Mouse (Mus musculus) heart, embryonic 13.5 days (tissue): ENCODE measurements around the gene P4hb. TPM values are rescaled to one million over a fixed set of nuclear protein-coding genes. Genes with fewer than 3 reads are reported as not detected.

Experiments used
- ATAC-seq: fragments of 200-750 bp; cut with Nextera tagmentation; 2 replicates; pipeline ENCODE4 v1.8.0; 2017; ENCODE audit warnings: moderate TSS enrichment; ENCODE audit not compliant: insufficient number of reproducible peaks, low FRiP score, low TSS enrichment; ENCODE audit errors: extremely low read depth
- H3K27ac ChIP-seq: fragments of 300-500 bp; sonication (generic); replicated peaks from 2 replicates; pipeline ENCODE4 v1.5.1; 2015; ENCODE audit warnings: moderate library complexity, mild to moderate bottlenecking, inconsistent platforms
- H3K27me3 ChIP-seq: fragments of 300-500 bp; sonication (generic); replicated peaks from 2 replicates; pipeline ENCODE4 v1.6.1; 2015; ENCODE audit warnings: mild to moderate bottlenecking, inconsistent platforms
- H3K36me3 ChIP-seq: fragments of 300-500 bp; sonication (generic); 2 replicates; pipeline ENCODE4 v1.6.1; 2015; ENCODE audit warnings: mild to moderate bottlenecking, inconsistent platforms
- H3K4me1 ChIP-seq: fragments of 300-500 bp; sonication (generic); 2 replicates; pipeline ENCODE4 v1.6.1; 2015; ENCODE audit warnings: inconsistent platforms
- H3K4me2 ChIP-seq: fragments of 300-500 bp; sonication (generic); 2 replicates; pipeline ENCODE4 v1.6.1; 2015; ENCODE audit warnings: inconsistent platforms, mild to moderate bottlenecking, moderate library complexity
- H3K4me3 ChIP-seq: fragments of 300-500 bp; sonication (generic); 2 replicates; pipeline ENCODE4 v1.5.1; 2015; ENCODE audit warnings: moderate library complexity, mild to moderate bottlenecking, inconsistent platforms
- H3K9ac ChIP-seq: fragments of 300-500 bp; sonication (generic); 2 replicates; pipeline ENCODE4 v1.6.1; 2015; ENCODE audit warnings: inconsistent platforms, mild to moderate bottlenecking, moderate library complexity
- H3K9me3 ChIP-seq: fragments of 300-500 bp; sonication (generic); 2 replicates; pipeline ENCODE4 v1.6.1; 2016; ENCODE audit warnings: inconsistent platforms
- WGBS: fragments of 180-500 bp; shearing (Covaris S2); methylation state at CpG from one replicate; pipeline ENCODE4 v1.1.7; 2015; ENCODE audit warnings: mixed read lengths; 5-methylcytosine and 5-hydroxymethylcytosine counted together
- polyA plus RNA-seq: library from polyadenylated mRNA; unstranded; fragments of >200 nt; fragmentation: Nextera tagmentation; extraction: Ambion mirVana; gene quantifications from 2 replicates; pipeline ENCODE4 v1.2.1, GENCODE M21; 2015

P4hb gene
- polyA plus RNA-seq, 1 experiment from 2014 or later, result 427 TPM

- Histone ChIP-seq H3K36me3 (peaks cover 22% of the 10 kb centered on the region), H3K4me2 (peak within 1 kb of the TSS; percentile 83), H3K27ac (peak within 1 kb of the TSS; percentile 97), H3K4me3 (peak within 1 kb of the TSS; percentile 95), H3K9me3 (no peaks in the 10 kb centered on the region), H3K9ac (peak within 1 kb of the TSS; percentile 100), H3K27me3 (no peaks in the 10 kb centered on the region), H3K4me1 (peaks cover 27% of the 10 kb centered on the region)
- peak; percentile 84 for ATAC-seq
- WGBS, result under 1% methylated on average over 71 of the region's 87 CpGs
Observed at GRCm38 (mm10) chr11:120549168-120549945, 23.7 kb downstream of the P4hb start, which contains the start of gene Mcrip1. Gene Mcrip1, minus strand, starts transcription at chr11:120549727.

GRCm38 (mm10) chr11:120548786-120549167 lies 24.3 kb downstream of the P4hb start:
- no peaks in the 10 kb centered on the region for H3K27me3 ChIP-seq
- no peak for ATAC-seq
- peaks cover 28% of the 10 kb centered on the region for H3K36me3 ChIP-seq
- peaks cover 25% of the 10 kb centered on the region for H3K4me1 ChIP-seq
- peak overlapping the region; percentile 95 for H3K4me3 ChIP-seq
- peak overlapping the region; percentile 100 for H3K9ac ChIP-seq
- peak overlapping the region; percentile 97 for H3K27ac ChIP-seq
- no peaks in the 10 kb centered on the region for H3K9me3 ChIP-seq
- WGBS, result 17% methylated on average over 7 of the region's 7 CpGs
- H3K4me2 ChIP-seq, result peak overlapping the region; percentile 83

- WGBS, result 68% methylated on average over 3 of the region's 3 CpGs
- Histone ChIP-seq H3K4me2 (peak overlapping the region; percentile 83), H3K27ac (peak overlapping the region; percentile 97), H3K36me3 (peaks cover 33% of the 10 kb centered on the region), H3K9me3 (no peaks in the 10 kb centered on the region), H3K27me3 (no peaks in the 10 kb centered on the region), H3K4me3 (peak overlapping the region; percentile 95), H3K4me1 (peaks cover 25% of the 10 kb centered on the region), H3K9ac (peak overlapping the region; percentile 100)
- no peak for ATAC-seq
Observed at GRCm38 (mm10) chr11:120548214-120548613, 24.8 kb downstream of the P4hb start.

GRCm38 (mm10) chr11:120547469-120547868 lies 25.6 kb downstream of the P4hb start:
- 59% methylated on average over 2 of the region's 2 CpGs for WGBS
- peak overlapping the region; percentile 83 for H3K4me2 ChIP-seq
- no peak for ATAC-seq
- H3K9ac ChIP-seq, result peak overlapping the region; percentile 100
- H3K36me3 ChIP-seq, result peaks cover 41% of the 10 kb centered on the region
- H3K27ac ChIP-seq, result 0 out of 2 replicates have a peak overlapping the region, but pooled peaks have one; percentile 97
- H3K9me3 ChIP-seq, result no peaks in the 10 kb centered on the region
- H3K4me1 ChIP-seq, result peaks cover 27% of the 10 kb centered on the region
- 0 out of 2 replicates have a peak overlapping the region, but pooled peaks have one; percentile 95 for H3K4me3 ChIP-seq
- H3K27me3 ChIP-seq, result no peaks in the 10 kb centered on the region

- H3K36me3 ChIP-seq, result peaks cover 53% of the 10 kb centered on the region
- WGBS, result 89% methylated on average over 3 of the region's 3 CpGs
Observed at GRCm38 (mm10) chr11:120545964-120546363, 27.1 kb downstream of the P4hb start.

GRCm38 (mm10) chr11:120542376-120542775 lies 30.7 kb downstream of the P4hb start:
- no peak overlapping the region for H3K4me2 ChIP-seq
- ATAC-seq, result no peak
- H3K9ac ChIP-seq, result no peak overlapping the region
- peaks cover 53% of the 10 kb centered on the region for H3K36me3 ChIP-seq
- no peak overlapping the region for H3K27ac ChIP-seq
- H3K9me3 ChIP-seq, result no peaks in the 10 kb centered on the region
- no peak overlapping the region for H3K4me3 ChIP-seq
- WGBS, result 73% methylated on average over 6 of the region's 6 CpGs
- H3K4me1 ChIP-seq, result peaks cover 34% of the 10 kb centered on the region
- H3K27me3 ChIP-seq, result peaks cover 3% of the 10 kb centered on the region; the same call in 1 of the 2 replicates

More at GRCm38 (mm10) chr11:120545964-120546363, 27.1 kb downstream of the P4hb start:
- no peaks in the 10 kb centered on the region for H3K9me3 ChIP-seq
- no peaks in the 10 kb centered on the region for H3K27me3 ChIP-seq
- ATAC-seq, result no peak
- H3K9ac ChIP-seq, result peak overlapping the region; percentile 28; the same call in 1 of the 2 replicates
- peaks cover 37% of the 10 kb centered on the region for H3K4me1 ChIP-seq
- no peak overlapping the region for H3K27ac ChIP-seq
- H3K4me3 ChIP-seq, result no peak overlapping the region
- H3K4me2 ChIP-seq, result no peak overlapping the region

GRCm38 (mm10) chr11:120541907-120542306 lies 31.1 kb downstream of the P4hb start:
- peaks cover 50% of the 10 kb centered on the region for H3K36me3 ChIP-seq
- no peak overlapping the region for H3K27ac ChIP-seq
- peaks cover 31% of the 10 kb centered on the region for H3K4me1 ChIP-seq
- no peak overlapping the region for H3K4me3 ChIP-seq
- no peak for ATAC-seq
- 23% methylated on average over 4 of the region's 4 CpGs for WGBS
- no peak overlapping the region; the same call in 1 of the 2 replicates for H3K9ac ChIP-seq
- H3K27me3 ChIP-seq, result peaks cover 8% of the 10 kb centered on the region; the same call in 1 of the 2 replicates
- H3K9me3 ChIP-seq, result no peaks in the 10 kb centered on the region
- H3K4me2 ChIP-seq, result no peak overlapping the region

GRCm38 (mm10) chr11:120539285-120540014 lies 33.6 kb downstream of the P4hb start:
- no peaks in the 10 kb centered on the region for H3K9me3 ChIP-seq
- no peak overlapping the region for H3K4me3 ChIP-seq
- no peak overlapping the region for H3K4me2 ChIP-seq
- H3K9ac ChIP-seq, result peak overlapping the region; percentile 67
- peaks cover 42% of the 10 kb centered on the region for H3K4me1 ChIP-seq
- peaks cover 32% of the 10 kb centered on the region for H3K36me3 ChIP-seq
- ATAC-seq, result no peak
- 30% methylated on average over 10 of the region's 10 CpGs for WGBS
- H3K27ac ChIP-seq, result peak overlapping the region; percentile 28; the same call in 1 of the 2 replicates
- peaks cover 28% of the 10 kb centered on the region for H3K27me3 ChIP-seq

GRCm38 (mm10) chr11:120538955-120539284 lies 34.1 kb downstream of the P4hb start:
- Histone ChIP-seq H3K4me2 (no peak overlapping the region), H3K4me1 (peaks cover 42% of the 10 kb centered on the region), H3K27ac (peak overlapping the region; percentile 28), H3K4me3 (no peak overlapping the region), H3K9me3 (no peaks in the 10 kb centered on the region), H3K27me3 (peaks cover 34% of the 10 kb centered on the region), H3K36me3 (peaks cover 27% of the 10 kb centered on the region), H3K9ac (peak overlapping the region; percentile 67)
- 44% methylated on average over 8 of the region's 8 CpGs for WGBS
- ATAC-seq, result no peak

- no peak overlapping the region for H3K4me3 ChIP-seq
- peaks cover 42% of the 10 kb centered on the region for H3K4me1 ChIP-seq
- H3K36me3 ChIP-seq, result peaks cover 23% of the 10 kb centered on the region
- H3K9me3 ChIP-seq, result no peaks in the 10 kb centered on the region
- H3K4me2 ChIP-seq, result no peak overlapping the region
- ATAC-seq, result no peak
- 0 out of 2 replicates have a peak overlapping the region, but pooled peaks have one; percentile 1 for H3K9ac ChIP-seq
- 59% methylated on average over 3 of the region's 3 CpGs for WGBS
- peaks cover 38% of the 10 kb centered on the region for H3K27me3 ChIP-seq
- peak overlapping the region; percentile 28 for H3K27ac ChIP-seq
Observed at GRCm38 (mm10) chr11:120538485-120538884, 34.6 kb downstream of the P4hb start.

GRCm38 (mm10) chr11:120535804-120536203 lies 37.2 kb downstream of the P4hb start:
- Histone ChIP-seq H3K27ac (no peak overlapping the region), H3K36me3 (no peaks in the 10 kb centered on the region), H3K9ac (no peak overlapping the region), H3K4me2 (no peak overlapping the region), H3K9me3 (no peaks in the 10 kb centered on the region), H3K4me3 (no peak overlapping the region), H3K4me1 (peaks cover 38% of the 10 kb centered on the region), H3K27me3 (peaks cover 65% of the 10 kb centered on the region)
- ATAC-seq, result no peak
- WGBS, result 64% methylated on average over 3 of the region's 3 CpGs
